Comparison of ENCODE assay signal across 12 mouse cellular contexts in genomic region chr6:28826689-28827389, GRCm38 (mm10). TPM values are rescaled to one million over a fixed set of nuclear protein-coding genes. Genes with fewer than 3 reads are reported as not detected.
DNase-seq lines count a peak whose midpoint lies in the region; ATAC-seq lines count a peak whose summit lies in the region.
"Had no signal": no experiment of that assay in that cellular context is flagged by ENCODE, and none has a peak within 500 bp of the region (broad histone marks: within the 10 kb centered on the region; RNA-seq: fewer than 3 reads in every experiment).

No protein-coding gene starts in this region.

- peaks cover 6% of the 10 kb centered on the region; the same call in 1 of the 2 replicates for H3K4me1 ChIP-seq in lung, embryonic 16.5 days (replicated peaks; ENCODE audit: control insufficient read depth, insufficient read depth, low read length)
- peaks cover 63% of the 10 kb centered on the region for H3K4me1 ChIP-seq in hindbrain, embryonic 14.5 days (replicated peaks; ENCODE audit: control insufficient read depth, insufficient read depth, low read length)
- peaks cover 85% of the 10 kb centered on the region for H3K4me1 ChIP-seq in neural tube, embryonic 13.5 days (replicated peaks)

- peaks cover 6% of the 10 kb centered on the region for H3K27me3 ChIP-seq in lung, embryonic 16.5 days (ENCODE audit: control insufficient read depth, insufficient read depth, low read depth, low read length)
- H3K27me3 ChIP-seq in hindbrain, embryonic 14.5 days (ENCODE audit: control insufficient read depth, insufficient read depth, low read length): no peaks in the 10 kb centered on the region
- H3K27me3 ChIP-seq in neural tube, embryonic 13.5 days: peaks cover 3% of the 10 kb centered on the region; the same call in 1 of the 2 replicates

- DNase-seq in adrenal gland, adult (ENCODE audit: inconsistent age in 2 of 2, low spot score in 1 of 2): peak; percentile 57 to 77
- DNase-seq in adrenal gland, adult 8-10 months: no peak
- no peak for DNase-seq in lung, postnatal 14 days
- DNase-seq in hindbrain, embryonic 14.5 days (ENCODE audit: low spot score): no peak
- no peak for DNase-seq in layer of hippocampus, adult 11-12 months (ENCODE audit: low spot score)
- no peak for DNase-seq in gastrocnemius, postnatal 14 days
- DNase-seq: heart, adult 18-20 months; kidney, postnatal 10 days had no signal

- no peak overlapping the region for H3K27ac ChIP-seq in lung, embryonic 16.5 days (ENCODE audit: low read length)
- peak overlapping the region; percentile 47 for H3K27ac ChIP-seq in hindbrain, embryonic 14.5 days
- peak overlapping the region; percentile 67 for H3K27ac ChIP-seq in neural tube, embryonic 13.5 days (replicated peaks)
- H3K27ac ChIP-seq: limb, embryonic 13.5 days had no signal

- intact Hi-C loops in gastrocnemius, postnatal 14 days (cut with DNase I; ENCODE audit: low total_unique reads): no loop called here

- no peaks in the 10 kb centered on the region for H3K9me3 ChIP-seq in lung, embryonic 16.5 days (ENCODE audit: control insufficient read depth, low read length)
- no peaks in the 10 kb centered on the region for H3K9me3 ChIP-seq in hindbrain, embryonic 14.5 days (ENCODE audit: control insufficient read depth, low read length)
- no peaks in the 10 kb centered on the region for H3K9me3 ChIP-seq in neural tube, embryonic 13.5 days
- H3K9me3 ChIP-seq: limb, embryonic 13.5 days had no signal

- ATAC-seq in lung, embryonic 16.5 days (ENCODE audit: low read depth): peak; percentile 50
- no peak for ATAC-seq in hindbrain, embryonic 14.5 days (ENCODE audit: low FRiP score)
- ATAC-seq in neural tube, embryonic 13.5 days (ENCODE audit: low read depth): no peak

- no peak overlapping the region for H3K4me3 ChIP-seq in lung, embryonic 16.5 days (ENCODE audit: low read length)
- H3K4me3 ChIP-seq in hindbrain, embryonic 14.5 days (replicated peaks; ENCODE audit: low read length): peak overlapping the region; percentile 92
- peak overlapping the region; percentile 88 for H3K4me3 ChIP-seq in neural tube, embryonic 13.5 days
- H3K4me3 ChIP-seq: limb, embryonic 13.5 days had no signal

- 53% methylated on average over 9 of the region's 9 CpGs for WGBS in lung, embryonic 16.5 days
- WGBS in hindbrain, embryonic 14.5 days: 44% methylated on average over 9 of the region's 9 CpGs
- WGBS in neural tube, embryonic 13.5 days: 53% methylated on average over 9 of the region's 9 CpGs

- H3K36me3 ChIP-seq in lung, embryonic 16.5 days (ENCODE audit: control insufficient read depth, insufficient read depth, low read length): no peaks in the 10 kb centered on the region
- peaks cover 28% of the 10 kb centered on the region; the same call in 1 of the 2 replicates for H3K36me3 ChIP-seq in hindbrain, embryonic 14.5 days (replicated peaks; ENCODE audit: control insufficient read depth, insufficient read depth)
- H3K36me3 ChIP-seq in neural tube, embryonic 13.5 days: peaks cover 21% of the 10 kb centered on the region

- no peak overlapping the region for H3K9ac ChIP-seq in lung, embryonic 16.5 days (ENCODE audit: low read length)
- peak overlapping the region; percentile 58 for H3K9ac ChIP-seq in hindbrain, embryonic 14.5 days
- H3K9ac ChIP-seq in neural tube, embryonic 13.5 days: peak overlapping the region; percentile 99
- H3K9ac ChIP-seq: limb, embryonic 13.5 days had no signal

- H3K4me2 ChIP-seq in lung, embryonic 16.5 days (ENCODE audit: low read depth, low read length): peak overlapping the region; percentile 29; the same call in 1 of the 2 replicates
- peak overlapping the region; percentile 91 for H3K4me2 ChIP-seq in hindbrain, embryonic 14.5 days (replicated peaks)
- H3K4me2 ChIP-seq in neural tube, embryonic 13.5 days: peak overlapping the region; percentile 97
- H3K4me2 ChIP-seq: limb, embryonic 13.5 days had no signal

RNA-seq across cellular contexts. Expression of gene Lrrc4, which starts 4.7 kb away (rescaled TPM):
- 1 to 10 TPM; 5.9 to 8.0 (median 7.1) TPM for total RNA-seq in adrenal gland, adult 8-10 months (2022)
- 0.19 and 0.45 TPM in 2 replicates for polyA plus RNA-seq in lung, embryonic 16.5 days (2015; fragmentation: Nextera tagmentation; extraction: Ambion mirVana)
- 9.6 and 10.4 TPM in 2 replicates for polyA plus RNA-seq in hindbrain, embryonic 14.5 days (2014; fragmentation: Nextera tagmentation; extraction: Ambion mirVana)
- 5.9 and 6.0 TPM in 2 replicates for polyA plus RNA-seq in neural tube, embryonic 13.5 days (2015; fragmentation: Nextera tagmentation; extraction: Ambion mirVana)
- under 1 TPM; 0.64 to 0.68 TPM for total RNA-seq in gastrocnemius, postnatal 14 days (2021)
- total RNA-seq: hematopoietic stem cell, adult 5-6 weeks had no signal

Comparison
In these comparisons a context has a peak if more than half of its experiments do, and no peak if none do; other contexts are left out.
1. DNase-seq: peak in adrenal gland, adult (2 of 2); none in adrenal gland, adult 8-10 months (single experiment), lung, postnatal 14 days (single experiment), hindbrain, embryonic 14.5 days (single experiment), layer of hippocampus, adult 11-12 months (single experiment) and gastrocnemius, postnatal 14 days (single experiment).
2. H3K4me2 ChIP-seq: peak in every context shown above with its lines; median percentile 97 in neural tube, embryonic 13.5 days; 91 in hindbrain, embryonic 14.5 days; 29 in lung, embryonic 16.5 days.